Mouse (Mus musculus) neural tube, embryonic 11.5 days (tissue): ENCODE data around the gene Apof. TPM values are rescaled to one million over a fixed set of nuclear protein-coding genes. Genes with fewer than 3 reads are reported as not detected.

Experiments
- ATAC-seq: fragments of 200-750 bp; cut with Nextera tagmentation; 2 replicates; pipeline ENCODE4 v1.8.0; 2017; ENCODE audit warnings: moderate number of reproducible peaks, mild to moderate bottlenecking, moderate TSS enrichment, moderate library complexity; ENCODE audit not compliant: insufficient read depth, low FRiP score, low TSS enrichment
- DNase-seq: peaks from one replicate; pipeline ENCODE4 v3.0.0-alpha.2; 2015; ENCODE audit warnings: low spot score
- H3K27ac ChIP-seq: fragments of 300-500 bp; sonication (generic); 2 replicates; pipeline ENCODE4 v1.5.1; 2014; ENCODE audit warnings: low read depth, mild to moderate bottlenecking, low read length
- H3K27me3 ChIP-seq: fragments of 300-500 bp; sonication (generic); 2 replicates; pipeline ENCODE4 v1.6.1; 2014; ENCODE audit warnings: mild to moderate bottlenecking, low read length, mixed read lengths; ENCODE audit not compliant: control insufficient read depth, insufficient read depth
- H3K36me3 ChIP-seq: fragments of 300-500 bp; sonication (generic); 2 replicates; pipeline ENCODE4 v1.6.1; 2014; ENCODE audit warnings: mild to moderate bottlenecking, low read length, moderate library complexity, mixed read lengths; ENCODE audit not compliant: control insufficient read depth, insufficient read depth
- H3K4me1 ChIP-seq: fragments of 300-500 bp; sonication (generic); 2 replicates; pipeline ENCODE4 v1.6.1; 2014; ENCODE audit warnings: low read length, mixed read lengths; ENCODE audit not compliant: control insufficient read depth, insufficient read depth
- H3K4me2 ChIP-seq: fragments of 300-500 bp; sonication (generic); 2 replicates; pipeline ENCODE4 v1.6.1; 2014; ENCODE audit warnings: low read depth, mild to moderate bottlenecking, moderate library complexity
- H3K4me3 ChIP-seq: fragments of 300-500 bp; sonication (generic); 2 replicates; pipeline ENCODE4 v1.5.1; 2014; ENCODE audit warnings: low read depth, low read length
- H3K9ac ChIP-seq: fragments of 300-500 bp; sonication (generic); 2 replicates; pipeline ENCODE4 v1.6.1; 2014; ENCODE audit warnings: mild to moderate bottlenecking, low read length
- H3K9me3 ChIP-seq: fragments of 300-500 bp; sonication (generic); 2 replicates; pipeline ENCODE4 v1.6.1; 2016; ENCODE audit warnings: low read length; ENCODE audit not compliant: control insufficient read depth
- WGBS: fragments of 180-500 bp; shearing (Covaris S2); extraction: QIAGEN DNeasy Blood & Tissue Kit; methylation state at CpG from one replicate; pipeline ENCODE4 v1.1.7; 2014; 5-methylcytosine and 5-hydroxymethylcytosine counted together
- polyA plus RNA-seq: library from polyadenylated mRNA; unstranded; fragments of >200 nt; fragmentation: Nextera tagmentation; extraction: Ambion mirVana; gene quantifications from 2 replicates; pipeline ENCODE4 v1.2.1, GENCODE M21; 2014

Gene Apof
- polyA plus RNA-seq, 1 experiment from 2014 or later: not detected

- Histone ChIP-seq H3K4me1 (peaks cover 5% of the 10 kb centered on the region; the same call in 1 of the 2 replicates), H3K4me3 (peak within 1 kb of the TSS; percentile 73), H3K9me3 (no peaks in the 10 kb centered on the region), H3K27ac (peak within 1 kb of the TSS; percentile 85), H3K27me3 (no peaks in the 10 kb centered on the region), H3K4me2 (peak within 1 kb of the TSS; percentile 71), H3K9ac (peak within 1 kb of the TSS; percentile 80), H3K36me3 (no peaks in the 10 kb centered on the region)
- under 1% methylated on average over 54 of the region's 58 CpGs for WGBS
- ATAC-seq (peak; percentile 84), DNase-seq (peak; percentile 90)
These were observed 36.6 kb upstream of the Apof start, which contains the start of gene Timeless for GRCm38 (mm10) chr10:128231697-128232419. Timeless (plus strand) TSS chr10:128232065.

DNA sequence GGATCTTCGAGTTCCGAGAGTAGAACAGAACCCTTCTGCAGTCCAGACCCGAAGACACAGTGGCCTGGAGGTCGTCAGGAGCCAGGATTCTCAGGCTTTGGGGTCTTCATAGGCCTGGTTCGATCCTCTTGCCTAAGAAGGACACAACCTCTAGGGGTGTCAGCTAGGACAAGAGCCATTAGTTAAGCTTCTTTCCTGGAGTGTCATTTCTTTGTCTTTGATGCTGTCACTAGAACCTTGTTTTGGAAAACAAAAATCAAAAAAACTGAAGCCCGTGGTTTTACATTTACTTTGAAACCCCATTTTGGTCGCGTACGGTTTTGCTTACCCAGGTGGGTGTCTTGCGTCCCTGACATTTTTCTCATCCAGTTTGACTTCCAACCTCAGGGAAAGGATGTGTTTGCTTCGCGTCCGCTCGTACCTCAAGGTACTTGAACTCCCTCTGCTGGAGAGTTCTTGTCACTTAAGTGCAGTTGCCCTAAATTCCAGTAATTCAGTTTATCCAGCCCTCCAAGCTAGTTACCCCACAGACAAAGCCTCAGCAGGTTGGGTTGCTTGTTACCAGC is 36.0 kb upstream of the Apof start:
- Histone ChIP-seq H3K27me3 (no peaks in the 10 kb centered on the region), H3K4me2 (peak overlapping the region; percentile 71), H3K9ac (peak overlapping the region; percentile 80), H3K9me3 (no peaks in the 10 kb centered on the region), H3K4me1 (peaks cover 5% of the 10 kb centered on the region; the same call in 1 of the 2 replicates), H3K36me3 (no peaks in the 10 kb centered on the region), H3K4me3 (peak overlapping the region; percentile 73), H3K27ac (peak overlapping the region; percentile 85)
- ATAC-seq (peak; percentile 45), DNase-seq (no peak)
- 0% methylated on average over 14 of the region's 14 CpGs for WGBS

DNA sequence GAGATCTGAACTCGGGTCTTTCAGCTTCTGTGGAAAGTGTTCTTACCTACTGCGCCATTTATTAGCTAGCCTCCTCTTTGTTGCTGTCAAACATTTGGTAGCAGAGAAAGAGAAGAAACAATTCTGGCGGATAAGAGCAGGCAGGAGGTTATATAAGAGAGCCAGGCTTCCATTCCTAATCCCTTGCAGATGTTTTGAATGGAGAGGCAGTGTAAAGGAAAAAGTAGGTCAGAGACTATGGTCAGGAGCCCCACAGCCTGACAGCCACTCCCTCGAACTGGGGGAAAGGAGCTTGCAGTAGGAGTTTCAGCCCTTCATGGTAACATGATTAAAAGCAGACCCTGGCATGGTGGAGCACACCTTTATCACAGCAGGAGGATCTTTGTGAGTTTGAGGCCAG is 32.1 kb upstream of the Apof start:
- no peaks in the 10 kb centered on the region for H3K27me3 ChIP-seq
- no peak overlapping the region for H3K9ac ChIP-seq
- no peak overlapping the region for H3K4me2 ChIP-seq
- H3K36me3 ChIP-seq: peaks cover 4% of the 10 kb centered on the region; the same call in 1 of the 2 replicates
- no peaks in the 10 kb centered on the region for H3K9me3 ChIP-seq
- DNase-seq (no peak), ATAC-seq (no peak)
- no peak overlapping the region for H3K27ac ChIP-seq
- 76% methylated on average over 4 of the region's 4 CpGs for WGBS
- no peak overlapping the region for H3K4me3 ChIP-seq
- no peaks in the 10 kb centered on the region; the same call in 1 of the 2 replicates for H3K4me1 ChIP-seq

GRCm38 (mm10) chr10:128237807-128238480 is 30.5 kb upstream of the Apof start:
- H3K4me2 ChIP-seq: no peak overlapping the region
- H3K4me3 ChIP-seq: no peak overlapping the region
- WGBS: 93% methylated on average over 15 of the region's 15 CpGs
- H3K27me3 ChIP-seq: no peaks in the 10 kb centered on the region
- ATAC-seq (no peak), DNase-seq (no peak)
- H3K36me3 ChIP-seq: peaks cover 8% of the 10 kb centered on the region
- H3K9ac ChIP-seq: no peak overlapping the region
- H3K9me3 ChIP-seq: no peaks in the 10 kb centered on the region
- no peaks in the 10 kb centered on the region; the same call in 1 of the 2 replicates for H3K4me1 ChIP-seq
- no peak overlapping the region for H3K27ac ChIP-seq

DNA sequence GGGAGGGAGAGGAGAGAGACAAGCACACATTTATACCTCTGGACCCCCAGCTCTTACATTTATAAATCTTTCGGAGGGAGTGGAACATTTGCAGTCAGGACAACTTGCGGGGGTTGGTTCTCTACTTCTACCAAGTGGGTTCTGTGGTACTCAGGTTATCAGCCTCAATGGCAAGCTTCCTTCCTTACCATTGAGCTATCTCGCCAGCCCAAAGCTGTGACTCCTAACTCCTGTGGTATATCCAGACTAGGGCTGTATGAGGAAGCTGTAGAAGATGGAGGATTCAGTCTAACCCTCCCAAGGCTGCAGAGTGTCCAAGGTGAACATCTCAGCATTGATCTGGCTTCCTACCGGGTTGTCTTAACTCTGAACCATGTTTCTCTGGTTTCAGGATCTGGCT is 29.3 kb upstream of the Apof start:
- no peak overlapping the region for H3K27ac ChIP-seq
- no peaks in the 10 kb centered on the region for H3K9me3 ChIP-seq
- peaks cover 11% of the 10 kb centered on the region for H3K36me3 ChIP-seq
- no peaks in the 10 kb centered on the region for H3K27me3 ChIP-seq
- ATAC-seq (no peak), DNase-seq (no peak)
- WGBS: 93% methylated on average over 4 of the region's 4 CpGs
- no peak overlapping the region for H3K4me3 ChIP-seq
- H3K4me1 ChIP-seq: no peaks in the 10 kb centered on the region
- H3K9ac ChIP-seq: no peak overlapping the region
- H3K4me2 ChIP-seq: no peak overlapping the region

GRCm38 (mm10) chr10:128240131-128240530 is 28.3 kb upstream of the Apof start:
- Histone ChIP-seq H3K9ac (no peak overlapping the region), H3K9me3 (no peaks in the 10 kb centered on the region), H3K36me3 (peaks cover 15% of the 10 kb centered on the region), H3K27me3 (no peaks in the 10 kb centered on the region), H3K4me2 (no peak overlapping the region), H3K27ac (no peak overlapping the region), H3K4me3 (no peak overlapping the region), H3K4me1 (no peaks in the 10 kb centered on the region)
- ATAC-seq (no peak), DNase-seq (no peak)
- WGBS: 96% methylated on average over 18 of the region's 18 CpGs

DNA sequence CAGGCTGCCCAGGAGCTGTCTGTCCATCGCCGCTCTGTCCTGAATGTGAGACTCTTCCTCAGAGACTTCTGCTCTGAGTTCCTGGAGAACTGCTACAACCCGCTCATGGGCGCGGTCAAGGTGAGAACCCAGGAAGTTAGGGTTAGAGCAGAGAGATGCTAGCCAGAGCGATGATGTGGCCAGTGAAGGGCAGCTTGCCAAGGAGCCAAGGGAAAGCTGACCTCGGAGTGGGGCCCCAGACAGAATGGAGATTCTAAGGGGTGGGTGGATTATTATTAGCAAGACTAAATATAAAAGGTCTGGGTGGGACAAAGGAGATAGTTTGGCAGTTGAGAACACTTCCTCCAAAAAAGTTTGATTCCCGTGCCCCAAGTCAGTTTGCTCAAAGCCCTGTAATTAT is 25.2 kb upstream of the Apof start:
- WGBS: 97% methylated on average over 8 of the region's 8 CpGs
- H3K27me3 ChIP-seq: no peaks in the 10 kb centered on the region
- ATAC-seq (no peak), DNase-seq (no peak)
- H3K36me3 ChIP-seq: peaks cover 25% of the 10 kb centered on the region
- no peak overlapping the region for H3K27ac ChIP-seq
- no peak overlapping the region for H3K4me3 ChIP-seq
- no peaks in the 10 kb centered on the region for H3K4me1 ChIP-seq
- no peak overlapping the region for H3K4me2 ChIP-seq
- H3K9me3 ChIP-seq: no peaks in the 10 kb centered on the region
- H3K9ac ChIP-seq: no peak overlapping the region

DNA sequence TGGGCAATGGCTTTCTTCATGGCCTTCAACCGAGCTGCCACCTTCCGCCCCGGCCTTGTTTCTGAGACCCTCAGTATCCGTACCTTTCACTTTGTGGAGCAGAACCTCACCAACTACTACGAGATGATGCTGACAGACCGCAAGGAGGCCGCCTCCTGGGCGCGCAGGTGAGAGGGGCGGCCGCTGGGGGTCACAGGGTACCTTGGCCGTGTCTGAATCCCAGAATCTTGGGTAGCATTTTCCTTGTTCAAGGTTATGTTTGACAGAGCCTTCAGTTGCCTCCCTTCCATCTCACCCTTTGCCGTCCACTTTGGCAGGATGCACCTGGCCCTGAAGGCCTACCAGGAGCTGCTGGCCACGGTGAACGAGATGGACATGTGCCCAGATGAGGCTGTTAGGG is 24.4 kb upstream of the Apof start:
- Histone ChIP-seq H3K36me3 (peaks cover 28% of the 10 kb centered on the region), H3K9me3 (no peaks in the 10 kb centered on the region), H3K9ac (no peak overlapping the region), H3K27me3 (no peaks in the 10 kb centered on the region), H3K4me3 (no peak overlapping the region), H3K27ac (no peak overlapping the region), H3K4me1 (no peaks in the 10 kb centered on the region), H3K4me2 (no peak overlapping the region)
- 96% methylated on average over 15 of the region's 15 CpGs for WGBS
- no peak for DNase-seq
- no peak for ATAC-seq
